Mouse (Mus musculus) adrenal gland, postnatal 14 days (tissue): ENCODE measurements at regions not wholly inside any gene's neighbourhood (a gene's known extent, or its start where the extent isn't known, plus 50 kb on each side); places are given as distances from the start of the nearest gene placed in this dataset.
A peak's percentile ranks its signal among the peaks of the same experiment; 100 is the strongest.

Source experiments
- DNase-seq: peaks from one replicate; pipeline ENCODE4 v3.0.0; 2021; ENCODE audit warnings: mixed read lengths

- no peak for DNase-seq
These were observed 314.1 kb downstream of the Cog6 start for GRCm38 (mm10) chr3:52702962-52703361.

- no peak for DNase-seq
These were observed 315.4 kb downstream of the Cog6 start for GRCm38 (mm10) chr3:52701601-52702000.

DNA sequence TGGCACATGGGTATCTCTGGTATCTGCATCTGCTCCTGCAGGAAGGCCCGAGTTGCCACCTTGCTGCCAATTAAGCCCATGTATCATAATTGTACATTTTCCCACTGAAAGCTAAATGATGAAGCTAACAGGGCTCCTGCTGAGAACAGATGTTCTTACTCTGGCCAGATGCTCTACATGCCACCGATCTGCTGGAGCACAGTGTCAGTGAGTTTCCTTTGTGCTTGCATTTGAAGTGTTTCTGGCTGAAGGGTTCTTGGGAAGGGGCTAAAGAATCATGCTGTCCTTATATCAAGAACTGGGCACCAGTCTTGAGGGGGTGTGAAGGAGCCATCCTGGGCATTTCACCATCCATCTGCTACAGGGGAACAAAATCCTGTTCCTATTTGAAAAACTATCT is 323.2 kb downstream of the Cog6 start:
- no peak for DNase-seq

DNA sequence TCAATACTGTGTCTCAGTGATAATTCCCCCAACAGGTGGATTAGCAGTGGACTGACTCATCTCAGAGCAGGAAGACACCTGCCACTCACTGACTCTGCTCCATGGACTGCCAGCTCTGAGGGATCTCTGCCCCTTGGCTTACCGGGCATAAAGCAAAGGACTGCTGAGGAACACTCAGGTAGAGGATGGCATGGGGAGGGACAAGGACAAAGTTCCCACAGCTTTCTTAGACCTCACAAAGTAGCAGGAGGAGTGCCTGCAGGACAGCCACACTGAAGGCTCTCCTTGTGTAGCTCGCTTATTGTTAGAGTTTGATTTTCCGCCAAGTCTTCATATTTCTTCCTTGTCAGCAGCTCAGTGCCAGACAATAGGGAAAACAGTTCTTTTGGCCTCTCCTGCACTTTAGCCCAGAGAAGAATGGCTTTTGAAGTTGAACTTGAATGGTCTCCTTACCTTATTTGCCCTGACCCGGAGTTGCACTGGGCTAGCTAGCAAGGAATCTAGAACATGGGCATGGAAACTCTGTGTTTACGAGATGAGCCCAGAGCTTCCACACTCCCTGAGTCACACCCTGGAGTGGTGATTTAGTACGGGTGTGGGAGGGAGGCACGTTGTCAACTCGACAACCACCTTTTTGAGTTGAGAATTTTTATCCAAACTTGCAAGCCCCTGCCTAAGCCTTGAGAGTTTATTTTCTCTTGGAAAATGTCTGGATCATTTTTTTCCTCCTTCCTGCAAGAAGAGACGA is 331.4 kb downstream of the Cog6 start:
- DNase-seq = peak; percentile 65

GRCm38 (mm10) chr3:52680824-52681388 is 336.1 kb downstream of the Cog6 start:
- no peak for DNase-seq

DNA sequence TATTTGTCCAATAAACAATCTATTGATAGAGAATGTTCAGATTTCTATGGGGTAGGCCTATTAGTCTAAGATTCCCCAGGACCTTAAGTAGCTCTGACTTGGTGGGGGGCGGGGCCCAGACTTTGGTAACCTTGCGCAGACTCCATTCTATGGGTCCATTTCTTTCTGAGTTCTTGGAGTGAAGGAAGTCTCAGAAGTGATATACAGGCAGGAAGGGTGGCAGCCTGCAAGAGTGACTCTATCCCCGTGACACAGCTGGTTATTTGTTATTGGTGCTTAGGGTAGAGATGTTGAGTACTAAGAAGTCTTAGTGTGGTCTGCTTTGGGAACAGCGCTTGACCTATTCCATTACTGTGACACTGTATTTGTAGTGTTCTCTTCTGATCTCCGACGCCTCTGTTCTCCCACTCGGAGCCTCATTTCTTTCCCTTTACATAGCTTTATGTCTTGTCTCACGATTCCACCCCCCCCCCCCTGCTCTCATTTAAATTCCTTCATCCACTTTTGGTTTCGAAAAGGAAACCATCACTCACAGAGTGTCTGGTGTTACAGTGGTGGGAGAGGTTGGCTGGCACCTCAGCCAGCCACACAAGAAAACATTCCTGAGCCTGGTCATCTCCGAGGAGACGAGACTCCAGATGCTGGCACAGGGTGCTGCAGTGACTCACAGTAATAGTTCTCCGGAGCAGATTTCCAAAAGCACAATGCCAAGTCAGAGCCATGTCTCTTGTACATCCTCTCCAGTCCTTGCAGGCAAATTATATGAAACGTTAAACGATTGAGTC is 340.0 kb downstream of the Cog6 start:
- peak; percentile 29 for DNase-seq

- no peak for DNase-seq
These were observed 346.4 kb downstream of the Cog6 start for GRCm38 (mm10) chr3:52670628-52671028.

- no peak for DNase-seq
These were observed 353.9 kb downstream of the Cog6 start for GRCm38 (mm10) chr3:52663161-52663602.

DNA sequence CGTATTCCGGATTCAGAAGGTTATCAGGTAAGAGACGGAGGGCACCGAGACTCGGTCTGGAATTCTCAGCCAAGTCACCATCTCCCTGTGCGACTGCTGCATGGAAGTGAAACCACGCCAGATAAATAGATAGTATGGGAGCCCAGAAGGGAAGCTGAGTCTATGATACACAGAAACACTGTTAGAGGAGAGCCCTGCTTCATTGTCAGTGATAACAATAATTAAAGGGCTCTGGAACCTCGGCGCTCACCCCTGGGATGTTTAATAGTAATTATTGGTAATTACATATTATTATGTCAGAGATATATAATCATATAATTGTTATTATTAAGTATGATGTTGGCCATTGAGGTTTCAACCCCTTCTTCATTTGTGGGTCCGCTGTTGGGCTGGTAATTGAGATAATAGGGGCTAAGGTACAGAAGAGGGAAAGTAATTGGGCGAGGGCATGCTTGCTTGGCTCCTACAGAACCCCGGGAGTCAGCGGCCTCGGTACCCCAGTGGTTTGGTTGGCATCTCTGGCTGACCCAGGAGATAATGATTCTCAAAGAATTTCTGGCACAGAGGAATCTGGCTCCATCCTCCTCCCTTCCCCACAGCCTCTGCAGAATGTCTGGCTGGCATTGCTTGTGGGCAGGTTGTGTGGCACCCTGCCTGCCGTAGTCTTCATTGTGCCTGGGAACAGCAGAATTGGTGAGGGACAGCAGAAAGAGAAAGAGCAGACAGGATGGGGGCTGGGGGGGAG is 354.7 kb downstream of the Cog6 start:
- DNase-seq = no peak

- no peak for DNase-seq
These were observed 364.0 kb downstream of the Cog6 start for GRCm38 (mm10) chr3:52653006-52653405.

GRCm38 (mm10) chr3:52652476-52652870 is 364.6 kb downstream of the Cog6 start:
- DNase-seq = no peak

- no peak for DNase-seq
These were observed 365.1 kb downstream of the Cog6 start for GRCm38 (mm10) chr3:52651862-52652475.

GRCm38 (mm10) chr3:52650071-52650470 is 367.0 kb downstream of the Cog6 start:
- no peak for DNase-seq

GRCm38 (mm10) chr3:52648836-52649500 is 368.1 kb downstream of the Cog6 start:
- peak; percentile 41 for DNase-seq

GRCm38 (mm10) chr3:52647900-52648299 is 369.1 kb downstream of the Cog6 start:
- no peak for DNase-seq

DNA sequence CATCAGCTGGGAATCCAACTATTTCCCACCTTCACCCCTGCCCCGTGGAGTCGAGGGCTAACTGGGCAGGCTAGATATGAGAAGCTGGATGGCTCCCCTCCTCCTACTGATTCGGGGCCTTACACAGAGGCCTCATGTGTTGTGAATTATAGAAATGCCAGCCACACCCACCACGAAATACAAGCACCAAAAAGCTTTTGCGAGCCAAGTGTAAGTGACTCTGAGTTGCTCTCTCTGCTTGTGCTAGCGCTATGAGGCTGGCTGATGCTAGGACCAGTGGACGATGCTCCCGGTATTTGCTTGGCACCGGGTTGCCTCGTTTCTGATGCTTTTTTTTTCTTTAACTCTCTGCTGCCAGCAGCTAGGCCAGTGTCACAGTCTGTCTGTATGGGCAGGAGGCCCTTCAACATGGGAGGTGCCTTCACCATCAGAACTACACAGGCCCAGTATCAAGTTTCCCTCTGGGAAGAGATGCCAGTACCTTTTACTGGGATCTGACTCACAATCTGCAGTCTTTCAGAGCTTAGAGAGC is 369.8 kb downstream of the Cog6 start:
- DNase-seq = no peak

- no peak for DNase-seq
These were observed 371.9 kb downstream of the Cog6 start for GRCm38 (mm10) chr3:52645156-52645555.

DNA sequence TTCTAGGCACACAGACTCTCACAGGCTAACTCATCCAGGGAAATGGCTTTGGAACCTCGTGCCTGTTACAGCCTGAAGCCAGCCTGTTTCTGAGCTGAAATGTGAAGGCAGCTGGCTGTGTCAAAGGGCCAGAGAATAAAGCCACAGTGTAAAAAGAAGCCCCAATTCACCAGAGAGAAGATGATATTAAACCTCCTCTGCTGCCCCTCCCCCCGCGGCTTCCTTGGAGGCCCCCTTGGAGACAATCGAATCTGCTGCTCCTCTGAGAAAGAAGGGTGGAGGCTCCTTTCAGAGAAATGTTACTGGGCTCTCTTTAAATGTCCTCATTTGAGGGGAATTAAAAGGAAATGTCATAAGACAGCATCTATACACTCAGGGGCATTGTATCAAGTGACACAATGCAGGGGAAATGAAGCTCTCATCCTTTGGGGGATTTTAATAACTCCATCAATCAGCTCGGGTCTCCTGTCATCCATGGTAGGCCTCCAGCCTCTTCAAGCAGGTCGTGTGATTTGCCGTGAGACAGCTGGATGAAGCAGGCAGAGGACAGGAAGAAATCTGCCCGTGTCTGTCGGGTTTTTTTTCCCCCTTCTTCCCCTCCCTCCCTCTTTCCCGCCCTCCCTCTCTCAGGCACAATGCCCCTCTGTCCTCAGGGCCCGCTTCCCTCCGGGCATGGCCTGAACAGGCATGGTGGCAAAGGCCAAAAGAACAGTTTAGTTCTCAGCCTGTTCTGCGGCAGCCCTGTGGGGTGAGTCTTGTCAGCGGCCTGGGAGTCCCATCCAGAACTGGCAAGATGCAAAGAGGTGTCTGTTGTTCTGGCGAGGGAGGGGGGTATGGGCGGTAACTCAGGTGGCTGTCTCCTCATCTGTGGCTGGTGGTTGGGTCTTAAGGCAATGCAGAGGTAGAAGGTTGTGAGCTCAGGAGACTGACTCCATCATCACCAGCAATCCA is 372.6 kb downstream of the Cog6 start:
- no peak for DNase-seq

DNA sequence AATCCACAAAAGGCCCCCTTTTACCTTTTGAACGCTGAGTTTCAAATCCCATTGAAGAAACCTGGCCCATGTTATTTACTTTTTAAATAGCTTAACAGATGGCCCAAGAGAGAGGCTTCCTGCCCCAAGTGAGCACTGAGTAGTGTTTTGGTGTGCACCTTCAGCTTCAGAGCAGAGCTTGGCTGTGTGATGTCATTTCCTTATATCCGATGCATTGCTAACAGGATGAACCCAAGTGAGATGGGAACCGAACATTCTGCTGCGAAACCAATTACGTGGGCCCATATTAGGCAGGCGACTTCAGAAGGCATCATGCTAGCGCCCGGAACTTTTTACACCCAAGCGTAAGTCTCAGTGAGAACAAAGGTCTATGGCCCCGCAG is 373.2 kb downstream of the Cog6 start:
- DNase-seq = no peak

GRCm38 (mm10) chr3:52643100-52643551 is 373.9 kb downstream of the Cog6 start:
- DNase-seq = peak; percentile 49
